Mouse (Mus musculus): ENCODE data around the gene Ears2. TPM values are rescaled to one million over a fixed set of nuclear protein-coding genes. Genes with fewer than 3 reads are reported as not detected.

Ears2 gene
- polyA plus RNA-seq, 1 experiment from 2014 or later = 16.0 TPM

Other genes with a start within 250 kb of the Ears2 start
- 0.26 and 0.55 TPM in 2 replicates for gene Scnn1b, start 202.2 kb downstream of the Ears2 start, polyA plus RNA-seq (2015; fragmentation: Nextera tagmentation; extraction: Ambion mirVana)
- 24.8 and 26.6 TPM in 2 replicates for gene Cog7, start 85.6 kb downstream of the Ears2 start, polyA plus RNA-seq (2015; fragmentation: Nextera tagmentation; extraction: Ambion mirVana)
- gene Gga2, start 46.0 kb downstream of the Ears2 start, polyA plus RNA-seq (2015; fragmentation: Nextera tagmentation; extraction: Ambion mirVana) = 92.5 and 96.5 TPM in 2 replicates
- 51.0 and 65.2 TPM in 2 replicates for gene Ubfd1, start 88 bp downstream of the Ears2 start, polyA plus RNA-seq (2015; fragmentation: Nextera tagmentation; extraction: Ambion mirVana)
- gene Ndufab1, start 34.6 kb upstream of the Ears2 start, polyA plus RNA-seq (2015; fragmentation: Nextera tagmentation; extraction: Ambion mirVana) = 553 and 558 TPM in 2 replicates
- 10.5 and 12.3 TPM in 2 replicates for gene Palb2, start 65.7 kb upstream of the Ears2 start, polyA plus RNA-seq (2015; fragmentation: Nextera tagmentation; extraction: Ambion mirVana)
- gene Dctn5, start 65.8 kb upstream of the Ears2 start, polyA plus RNA-seq (2015; fragmentation: Nextera tagmentation; extraction: Ambion mirVana) = 122 and 125 TPM in 2 replicates
- 86.2 and 92.1 TPM in 2 replicates for gene Plk1, start 92.2 kb upstream of the Ears2 start, polyA plus RNA-seq (2015; fragmentation: Nextera tagmentation; extraction: Ambion mirVana)
- gene Ern2, start 118.9 kb upstream of the Ears2 start, polyA plus RNA-seq (2015; fragmentation: Nextera tagmentation; extraction: Ambion mirVana) = not detected in 2 replicates
- gene Chp2, start 152.2 kb upstream of the Ears2 start, polyA plus RNA-seq (2015; fragmentation: Nextera tagmentation; extraction: Ambion mirVana) = 0.29 and 0.62 TPM in 2 replicates
- gene Prkcb, start 221.5 kb upstream of the Ears2 start, polyA plus RNA-seq (2015; fragmentation: Nextera tagmentation; extraction: Ambion mirVana) = 8.4 and 10.2 TPM in 2 replicates